Mouse (Mus musculus) brain, embryonic 14.5 days (tissue): ENCODE measurements at regions not wholly inside any gene's neighbourhood (a gene's known extent, or its start where the extent isn't known, plus 50 kb on each side); places are given as distances from the start of the nearest gene placed in this dataset.

Experiments
- CTCF ChIP-seq: fragments of 200-500 bp; IDR thresholded peaks from 2 replicates; pipeline ENCODE4 v1.5.1; 2012; ENCODE audit warnings: inconsistent platforms, mild to moderate bottlenecking, moderate library complexity, borderline replicate concordance; ENCODE audit not compliant: insufficient read depth, insufficient read length; ENCODE audit errors: extremely low read depth
- POLR2A ChIP-seq: fragments of 200-500 bp; IDR thresholded peaks from 2 replicates; pipeline ENCODE4 v1.6.1; 2012; ENCODE audit warnings: mild to moderate bottlenecking, inconsistent platforms, borderline replicate concordance; ENCODE audit not compliant: poor library complexity, insufficient read depth, insufficient read length, severe bottlenecking; ENCODE audit errors: extremely low read depth

DNA sequence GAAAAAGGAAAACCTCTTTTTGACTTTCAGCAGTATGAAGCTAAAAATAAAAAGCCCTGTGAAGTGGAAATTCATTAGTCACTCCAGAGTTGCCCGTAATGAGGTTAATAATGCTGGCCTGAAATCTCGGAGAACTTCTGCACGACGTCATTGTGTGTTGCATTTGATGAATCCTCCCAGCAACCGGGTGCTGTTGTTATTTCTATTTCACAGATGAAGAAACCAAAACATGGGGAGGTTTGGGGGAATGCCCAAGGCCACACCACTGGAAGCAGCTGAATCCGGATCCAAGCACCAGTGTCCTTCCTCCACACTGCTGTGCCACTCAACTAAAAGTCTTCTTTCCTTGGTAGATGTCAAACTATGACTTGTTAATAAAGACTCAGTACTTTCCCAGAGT is 149.7 kb downstream of the Dad1 start:
- TF ChIP-seq CTCF (no peak), POLR2A (no peak)
